Mouse (Mus musculus) natural killer cell, adult 2 months (primary cell): ENCODE data around the gene Dnmt3b.

Experiments
- DNase-seq, 2 experiments: peaks; one replicate each; pipeline ENCODE4 v3.0.0; 2022; ENCODE audit warnings: low spot score in 2 of 2

Dnmt3b gene

GRCm38 (mm10) chr2:153649298-153650013, at the start of gene Dnmt3b:
TSS of gene Dnmt3b (plus strand) at chr2:153649450.
- peak; percentile 41 to 54 for DNase-seq

- no peak for DNase-seq
Observed at GRCm38 (mm10) chr2:153600021-153600666, 49.1 kb upstream of the Dnmt3b start.

- no peak for DNase-seq
Observed at GRCm38 (mm10) chr2:153600667-153601648, 48.3 kb upstream of the Dnmt3b start.

GRCm38 (mm10) chr2:153603724-153604123, 45.5 kb upstream of the Dnmt3b start:
- DNase-seq: no peak

- peak; percentile 50 to 54 for DNase-seq
Observed at GRCm38 (mm10) chr2:153606421-153606820, 42.8 kb upstream of the Dnmt3b start.

GRCm38 (mm10) chr2:153607870-153608515, 41.3 kb upstream of the Dnmt3b start:
- peak; percentile 39 to 43 for DNase-seq

- DNase-seq: no peak
Observed at GRCm38 (mm10) chr2:153609058-153609457, 40.2 kb upstream of the Dnmt3b start.

GRCm38 (mm10) chr2:153609548-153609947, 39.7 kb upstream of the Dnmt3b start:
- DNase-seq: peak; percentile 70 to 71

- no peak for DNase-seq
Observed at GRCm38 (mm10) chr2:153610426-153611240, 38.6 kb upstream of the Dnmt3b start.

GRCm38 (mm10) chr2:153611241-153611630, 38.0 kb upstream of the Dnmt3b start:
- no peak for DNase-seq

- no peak for DNase-seq
Observed at GRCm38 (mm10) chr2:153611743-153612142, 37.5 kb upstream of the Dnmt3b start.

GRCm38 (mm10) chr2:153612594-153613281, 36.5 kb upstream of the Dnmt3b start:
- no peak for DNase-seq

GRCm38 (mm10) chr2:153616893-153617292, 32.4 kb upstream of the Dnmt3b start:
- DNase-seq: no peak

GRCm38 (mm10) chr2:153618439-153618838, 30.8 kb upstream of the Dnmt3b start:
- peak; percentile 34 to 55 for DNase-seq

GRCm38 (mm10) chr2:153618889-153619288, 30.4 kb upstream of the Dnmt3b start:
- peak; percentile 53 to 68 for DNase-seq

- no peak for DNase-seq
Observed at GRCm38 (mm10) chr2:153622449-153622848, 26.8 kb upstream of the Dnmt3b start.

- no peak for DNase-seq
Observed at GRCm38 (mm10) chr2:153630950-153631349, 18.3 kb upstream of the Dnmt3b start.

- DNase-seq: peak; percentile 79 to 84
Observed at GRCm38 (mm10) chr2:153631976-153632870, 17.0 kb upstream of the Dnmt3b start, which contains the start of gene Commd7. TSS of gene Commd7 (minus strand) at chr2:153632781.

- DNase-seq: no peak
Observed at GRCm38 (mm10) chr2:153632871-153633226, 16.4 kb upstream of the Dnmt3b start.
